Mouse (Mus musculus) erythroid progenitor cell, adult 5-6 weeks (primary cell): Measurements from ENCODE around the gene Gm13285. TPM values are rescaled to one million over a fixed set of nuclear protein-coding genes. Genes with fewer than 3 reads are reported as not detected.
"Not testable (repeated sequence)": the region's sequence is repeated elsewhere in the genome, so short reads cannot be mapped to it uniquely, and the experiment has no call there.

ENCODE experiments used
- ATAC-seq: replicated peaks from 2 replicates; pipeline ENCODE4 v1.8.0; 2016; ENCODE audit warnings: moderate number of reproducible peaks, mild to moderate bottlenecking, moderate TSS enrichment, inconsistent platforms; ENCODE audit not compliant: poor library complexity, low FRiP score, severe bottlenecking
- total RNA-seq, 2 experiments: library from RNA; stranded (forward) in 1 of 2; stranded (reverse) in 1 of 2; fragments of 150-400 nt in 1 of 2; fragments of 186-747, 209-891 nt in 1 of 2; gene quantifications; 2 replicates each; pipeline versions ENCODE4 v1.2.3 to v1.2.4; 2015 to 2017; ENCODE audit warnings: low replicate concordance in 2 of 2

Gene Gm13285
- total RNA-seq, 2 experiments from 2014 or later, result not detected

DNA sequence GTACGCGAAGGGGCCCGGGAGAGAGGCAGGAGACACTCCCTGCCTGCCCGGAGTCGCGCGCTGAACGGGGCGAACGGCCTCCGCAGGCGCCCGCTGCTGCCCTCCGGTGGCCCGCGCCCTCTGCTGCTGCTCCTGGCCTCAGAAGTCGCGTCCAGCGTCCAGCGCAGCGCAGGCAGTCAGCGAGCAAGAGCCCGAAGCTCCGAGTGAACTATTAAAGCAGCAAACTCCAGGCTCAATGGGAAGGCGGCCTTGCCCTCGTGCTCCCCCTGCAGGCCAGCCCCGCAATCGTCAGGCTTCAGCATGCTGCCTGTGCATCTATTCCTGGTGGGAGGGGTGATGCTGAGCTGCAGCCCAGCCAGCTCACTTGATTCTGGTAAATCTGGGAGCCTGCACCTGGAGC is 8.2 kb upstream of the Gm13285 start, which contains the start of gene Gm13278:
Gm13278 (plus strand) TSS at position 301 of the 400 bp plus-strand sequence.
- not testable (repeated sequence) for ATAC-seq

DNA sequence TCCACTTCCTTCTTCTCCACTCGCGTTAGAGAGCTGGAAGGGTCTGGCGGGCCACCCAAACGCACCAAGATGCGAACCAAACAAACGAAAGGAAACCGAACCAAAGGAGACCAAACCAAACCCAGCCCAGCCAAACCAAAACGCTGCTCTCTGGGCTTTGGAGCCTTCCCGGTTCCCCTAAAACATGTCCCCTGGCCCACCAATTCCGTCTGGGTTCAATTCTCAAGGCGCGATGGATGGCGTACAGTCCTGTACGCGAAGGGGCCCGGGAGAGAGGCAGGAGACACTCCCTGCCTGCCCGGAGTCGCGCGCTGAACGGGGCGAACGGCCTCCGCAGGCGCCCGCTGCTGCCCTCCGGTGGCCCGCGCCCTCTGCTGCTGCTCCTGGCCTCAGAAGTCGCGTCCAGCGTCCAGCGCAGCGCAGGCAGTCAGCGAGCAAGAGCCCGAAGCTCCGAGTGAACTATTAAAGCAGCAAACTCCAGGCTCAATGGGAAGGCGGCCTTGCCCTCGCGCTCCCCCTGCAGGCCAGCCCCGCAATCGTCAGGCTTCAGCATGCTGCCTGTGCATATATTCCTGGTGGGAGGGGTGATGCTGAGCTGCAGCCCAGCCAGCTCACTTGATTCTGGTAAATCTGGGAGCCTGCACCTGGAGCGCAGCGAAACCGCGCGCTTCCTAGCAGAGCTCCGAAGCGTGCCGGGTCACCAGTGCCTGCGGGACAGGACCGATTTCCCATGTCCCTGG is 5.4 kb upstream of the Gm13285 start, which contains the start of gene Gm13275:
Gm13275 (plus strand) TSS at position 552 of the 740 bp plus-strand sequence.
- not testable (repeated sequence) for ATAC-seq

DNA sequence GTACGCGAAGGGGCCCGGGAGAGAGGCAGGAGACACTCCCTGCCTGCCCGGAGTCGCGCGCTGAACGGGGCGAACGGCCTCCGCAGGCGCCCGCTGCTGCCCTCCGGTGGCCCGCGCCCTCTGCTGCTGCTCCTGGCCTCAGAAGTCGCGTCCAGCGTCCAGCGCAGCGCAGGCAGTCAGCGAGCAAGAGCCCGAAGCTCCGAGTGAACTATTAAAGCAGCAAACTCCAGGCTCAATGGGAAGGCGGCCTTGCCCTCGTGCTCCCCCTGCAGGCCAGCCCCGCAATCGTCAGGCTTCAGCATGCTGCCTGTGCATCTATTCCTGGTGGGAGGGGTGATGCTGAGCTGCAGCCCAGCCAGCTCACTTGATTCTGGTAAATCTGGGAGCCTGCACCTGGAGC is 2.4 kb upstream of the Gm13285 start, which contains the start of gene Gm13279:
Gm13279 (plus strand) TSS at position 301 of the 400 bp plus-strand sequence.
- ATAC-seq, result not testable (repeated sequence)

DNA sequence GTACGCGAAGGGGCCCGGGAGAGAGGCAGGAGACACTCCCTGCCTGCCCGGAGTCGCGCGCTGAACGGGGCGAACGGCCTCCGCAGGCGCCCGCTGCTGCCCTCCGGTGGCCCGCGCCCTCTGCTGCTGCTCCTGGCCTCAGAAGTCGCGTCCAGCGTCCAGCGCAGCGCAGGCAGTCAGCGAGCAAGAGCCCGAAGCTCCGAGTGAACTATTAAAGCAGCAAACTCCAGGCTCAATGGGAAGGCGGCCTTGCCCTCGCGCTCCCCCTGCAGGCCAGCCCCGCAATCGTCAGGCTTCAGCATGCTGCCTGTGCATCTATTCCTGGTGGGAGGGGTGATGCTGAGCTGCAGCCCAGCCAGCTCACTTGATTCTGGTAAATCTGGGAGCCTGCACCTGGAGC is 3.5 kb downstream of the Gm13285 start, which contains the start of gene Gm13287:
Gm13287 (plus strand) TSS at position 301 of the 400 bp plus-strand sequence.
- ATAC-seq, result not testable (repeated sequence)

DNA sequence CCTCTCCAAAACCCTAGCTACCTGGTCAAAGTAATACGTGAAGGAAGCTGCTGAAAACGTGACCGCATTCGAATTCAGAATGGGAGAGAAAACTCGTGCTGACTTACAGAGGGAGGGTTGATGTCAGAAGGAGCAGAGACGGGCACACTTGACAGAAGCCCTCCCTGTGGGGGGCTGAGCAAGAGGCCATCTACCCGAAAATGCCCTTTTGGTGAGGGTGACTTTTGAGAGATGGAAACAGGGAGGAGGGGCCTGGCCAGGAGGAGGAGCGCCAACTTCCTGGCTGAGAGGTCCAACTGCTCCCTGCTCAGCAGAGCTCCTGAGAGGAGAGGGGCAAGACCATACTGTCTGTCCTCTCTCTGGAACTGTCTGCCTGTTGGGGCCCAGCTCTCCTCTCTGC is 5.8 kb downstream of the Gm13285 start, which contains the start of gene Gm13288:
Gm13288 (plus strand) TSS at position 301 of the 400 bp plus-strand sequence.
- ATAC-seq, result not testable (repeated sequence)

DNA sequence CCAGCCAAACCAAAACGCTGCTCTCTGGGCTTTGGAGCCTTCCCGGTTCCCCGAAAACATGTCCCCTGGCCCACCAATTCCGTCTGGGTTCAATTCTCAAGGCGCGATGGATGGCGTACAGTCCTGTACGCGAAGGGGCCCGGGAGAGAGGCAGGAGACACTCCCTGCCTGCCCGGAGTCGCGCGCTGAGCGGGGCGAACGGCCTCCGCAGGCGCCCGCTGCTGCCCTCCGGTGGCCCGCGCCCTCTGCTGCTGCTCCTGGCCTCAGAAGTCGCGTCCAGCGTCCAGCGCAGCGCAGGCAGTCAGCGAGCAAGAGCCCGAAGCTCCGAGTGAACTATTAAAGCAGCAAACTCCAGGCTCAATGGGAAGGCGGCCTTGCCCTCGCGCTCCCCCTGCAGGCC is 6.3 kb downstream of the Gm13285 start:
- not testable (repeated sequence) for ATAC-seq

DNA sequence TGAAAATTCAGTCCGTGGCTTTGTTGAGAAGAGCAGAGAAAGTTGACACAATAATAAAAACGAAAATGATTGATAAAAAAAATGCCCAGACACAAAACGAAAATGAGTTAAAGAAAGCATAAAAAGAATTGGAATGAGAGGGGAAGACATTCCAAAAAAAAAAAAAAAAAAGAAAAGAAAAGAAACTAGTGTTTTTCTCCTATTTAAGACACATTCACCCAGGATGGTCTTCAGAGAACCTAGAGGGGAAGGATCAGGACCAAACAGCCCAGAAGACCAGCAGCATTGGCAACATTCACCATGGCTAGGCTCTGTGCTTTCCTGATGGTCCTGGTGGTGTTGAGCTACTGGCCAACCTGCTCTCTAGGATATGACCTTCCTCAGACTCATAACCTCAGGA is 16.5 kb downstream of the Gm13285 start, which contains the start of gene Ifna7:
Ifna7 (plus strand) TSS at position 301 of the 400 bp plus-strand sequence.
- no peak for ATAC-seq

DNA sequence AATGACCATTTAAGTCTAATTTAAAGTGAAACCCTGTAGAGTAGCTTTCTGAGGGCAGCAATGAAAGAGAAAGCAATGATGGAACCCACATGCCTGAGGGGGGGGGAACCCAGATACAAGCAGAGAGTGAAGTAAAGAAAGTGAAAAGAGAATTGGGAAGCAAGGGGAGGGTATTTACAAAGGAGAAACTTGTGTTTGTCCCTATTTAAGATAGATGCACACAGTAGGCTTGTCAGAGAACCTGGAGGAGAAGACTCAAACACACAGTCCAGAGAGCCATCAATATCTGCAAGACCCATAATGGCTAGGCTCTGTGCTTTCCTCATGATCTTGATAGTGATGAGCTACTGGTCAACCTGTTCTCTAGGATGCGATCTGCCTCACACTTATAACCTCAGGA is 20.2 kb downstream of the Gm13285 start, which contains the start of gene Ifna11:
Ifna11 (plus strand) TSS at position 301 of the 400 bp plus-strand sequence.
- ATAC-seq, result no peak

DNA sequence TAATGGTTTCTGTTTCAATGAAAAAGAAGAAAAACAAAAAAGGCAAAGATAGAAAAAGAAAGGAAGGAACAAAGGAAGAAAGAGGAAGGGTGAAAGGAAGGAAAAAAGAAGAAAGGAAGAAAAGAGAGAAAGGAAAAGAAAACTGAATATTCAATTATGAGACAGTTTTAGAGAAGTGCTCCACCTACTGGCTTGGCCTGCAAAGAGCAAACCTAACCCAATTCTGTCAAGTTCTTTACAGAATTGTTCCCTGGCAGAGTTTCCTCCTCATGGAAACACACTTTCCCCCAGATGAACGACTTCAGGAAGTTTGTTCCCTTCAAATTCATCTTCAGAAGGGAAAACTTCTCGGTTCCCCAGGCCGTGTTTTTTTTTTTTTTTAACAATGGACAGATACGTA is 23.5 kb downstream of the Gm13285 start:
- no peak for ATAC-seq

DNA sequence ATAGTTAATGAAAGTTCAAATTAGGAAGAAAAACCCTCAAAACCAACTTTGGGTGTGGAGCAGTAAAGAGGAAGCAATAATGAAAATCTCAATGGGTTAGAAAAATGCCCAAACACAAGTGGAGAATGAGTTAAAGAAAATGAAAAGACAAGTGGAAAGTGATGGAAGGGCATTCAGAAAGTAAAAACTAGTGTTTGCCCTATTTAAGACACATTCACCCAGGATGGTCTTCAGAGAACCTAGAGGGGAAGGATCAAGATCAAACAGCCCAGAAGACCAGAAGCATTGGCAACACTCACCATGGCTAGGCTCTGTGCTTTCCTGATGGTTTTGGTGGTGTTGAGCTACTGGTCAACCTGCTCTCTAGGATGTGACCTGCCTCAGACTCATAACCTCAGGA is 27.7 kb downstream of the Gm13285 start, which contains the start of gene Ifna6:
Ifna6 (plus strand) TSS at position 301 of the 400 bp plus-strand sequence.
- not testable (repeated sequence) for ATAC-seq

DNA sequence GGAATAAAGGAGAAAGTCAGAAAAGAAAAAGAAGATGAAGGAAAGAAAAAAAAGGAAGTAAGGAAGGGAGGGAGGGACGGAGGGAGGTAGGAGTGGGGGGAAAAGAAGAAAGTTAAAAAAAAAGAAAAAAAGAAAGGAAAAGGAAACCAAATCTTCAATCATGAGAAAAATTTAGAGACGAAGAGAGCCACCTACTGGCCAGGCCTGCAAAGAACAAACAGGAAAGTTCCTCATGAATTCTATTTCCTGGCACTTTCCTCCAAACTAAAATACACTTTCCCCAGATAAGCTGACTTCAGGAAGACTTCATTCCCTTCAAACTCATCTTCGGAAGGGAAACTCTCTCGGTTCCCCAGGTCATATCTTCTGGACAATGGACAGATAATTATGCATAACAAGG is 31.1 kb downstream of the Gm13285 start:
- ATAC-seq, result no peak

DNA sequence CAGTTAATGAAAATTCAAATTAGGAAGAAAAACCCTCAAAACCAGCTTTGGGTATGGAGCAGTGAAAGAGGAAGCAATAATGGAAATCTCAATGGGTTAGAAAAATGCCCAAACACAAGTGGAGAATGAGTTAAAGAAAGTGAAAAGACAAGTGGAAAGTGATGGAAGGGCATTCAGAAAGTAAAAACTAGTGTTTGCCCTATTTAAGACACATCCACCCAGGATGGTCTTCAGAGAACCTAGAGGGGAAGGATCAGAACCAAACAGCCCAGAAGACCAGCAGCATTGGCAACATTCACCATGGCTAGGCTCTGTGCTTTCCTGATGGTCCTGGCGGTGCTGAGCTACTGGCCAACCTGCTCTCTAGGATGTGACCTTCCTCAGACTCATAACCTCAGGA is 35.8 kb downstream of the Gm13285 start, which contains the start of gene Ifna5:
Ifna5 (plus strand) TSS at position 301 of the 400 bp plus-strand sequence.
- ATAC-seq, result not testable (repeated sequence)

DNA sequence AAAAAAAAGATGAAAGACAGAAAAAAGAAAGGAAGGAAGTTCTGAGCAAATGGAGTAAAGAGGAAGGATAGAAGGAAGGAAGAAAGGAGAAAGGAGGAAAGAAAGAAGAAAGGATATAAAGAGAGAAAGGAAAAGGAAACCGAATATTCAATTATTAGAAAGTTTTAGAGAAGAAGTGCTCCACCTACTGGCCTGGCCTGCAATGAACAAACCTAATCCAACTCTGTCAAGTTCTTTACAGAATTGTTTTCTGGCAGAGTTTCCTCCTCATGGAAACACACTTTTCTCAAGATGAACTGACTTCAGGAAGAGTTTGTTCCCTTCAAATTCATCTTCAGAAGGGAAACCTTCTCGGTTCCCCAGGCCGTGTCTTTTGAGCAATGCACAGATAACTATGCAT is 39.4 kb downstream of the Gm13285 start:
- no peak for ATAC-seq

DNA sequence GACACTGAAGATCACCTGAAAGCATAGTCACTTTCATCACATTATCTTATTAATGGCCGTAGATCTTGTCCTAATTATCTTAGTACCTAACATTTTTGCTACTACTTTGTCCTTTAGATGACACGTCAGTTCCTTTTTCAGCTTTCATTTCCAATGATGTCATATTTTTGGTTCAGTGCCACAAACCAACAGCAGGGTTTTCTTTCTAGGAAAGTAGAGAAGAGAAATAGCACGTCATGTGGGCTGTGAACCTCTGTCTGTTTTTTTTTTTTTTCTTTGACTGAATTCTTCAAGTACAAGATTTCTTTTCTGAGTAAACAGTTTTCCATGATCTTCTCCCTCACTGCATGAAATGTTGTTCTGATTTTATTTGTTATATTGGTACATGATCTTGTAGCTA is 40.6 kb downstream of the Gm13285 start:
- no peak for ATAC-seq

DNA sequence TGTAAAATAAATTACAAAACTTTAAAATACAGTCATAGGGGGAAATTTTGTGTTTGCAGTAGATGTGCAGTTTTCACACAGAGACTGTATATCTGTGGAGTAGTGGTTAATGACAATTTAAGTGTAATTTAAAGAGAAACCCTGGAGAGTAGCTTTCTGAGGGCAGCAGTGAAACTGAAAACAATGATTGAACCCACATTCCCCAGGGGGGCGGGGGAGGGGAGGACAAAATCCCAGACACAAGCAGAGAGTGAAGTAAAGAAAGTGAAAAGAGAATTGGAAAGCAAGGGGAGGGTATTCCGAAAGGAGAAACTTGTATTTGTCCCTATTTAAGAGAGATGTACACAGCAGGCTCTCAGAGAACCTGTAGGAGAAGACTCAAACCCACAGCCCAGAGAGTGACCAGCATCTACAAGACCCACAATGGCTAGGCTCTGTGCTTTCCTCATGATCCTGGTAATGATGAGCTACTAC is 42.0 kb downstream of the Gm13285 start, which contains the start of gene Ifna4:
Ifna4 (plus strand) TSS at position 424 of the 474 bp plus-strand sequence.
- no peak for ATAC-seq

DNA sequence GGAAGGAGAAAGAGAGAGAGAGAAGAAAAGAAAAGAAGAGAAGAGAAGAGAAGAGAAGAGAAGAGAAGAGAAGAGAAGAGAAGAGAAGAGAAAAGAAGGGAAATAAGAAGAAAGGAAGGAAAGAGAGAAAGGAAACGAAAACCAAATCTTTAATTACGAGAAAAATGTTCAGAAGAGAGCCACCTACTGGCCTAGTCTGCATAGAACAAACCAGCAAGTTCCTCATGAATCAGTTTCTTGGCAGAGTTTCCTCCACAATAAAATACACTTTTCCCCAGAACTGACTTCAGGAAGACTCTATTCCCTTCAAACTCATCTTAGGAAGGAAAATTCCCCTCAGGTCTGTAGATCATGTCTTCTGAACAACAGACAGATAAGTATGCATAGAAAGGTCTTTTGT is 45.9 kb downstream of the Gm13285 start:
- no peak for ATAC-seq

DNA sequence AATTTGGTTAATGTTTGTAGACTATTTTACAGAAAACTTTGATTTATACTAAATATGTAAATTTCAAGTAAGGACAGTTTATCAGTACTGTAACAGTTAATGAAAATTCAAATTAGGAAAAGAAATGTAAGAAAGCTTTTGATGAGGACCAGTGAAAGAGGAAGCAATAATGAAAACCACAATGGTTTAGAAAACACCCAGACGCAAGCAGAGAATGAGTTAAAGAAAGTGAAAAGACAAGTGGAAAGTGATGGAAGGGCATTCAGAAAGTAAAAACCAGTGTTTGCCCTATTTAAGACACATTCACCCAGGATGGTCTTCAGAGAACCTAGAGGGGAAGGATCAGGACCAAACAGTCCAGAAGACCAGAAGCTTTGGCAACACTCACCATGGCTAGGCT is 50.2 kb downstream of the Gm13285 start, which contains the start of gene Ifna1:
Ifna1 (plus strand) TSS at position 390 of the 400 bp plus-strand sequence.
- ATAC-seq, result no peak
